Mouse (Mus musculus) embryonic stem cell, embryonic (primary cell): Measurements from ENCODE around the gene Plekha7.

ENCODE experiments used
- CTCF ChIA-PET, 4 experiments: fragments of 300-600 bp in 2 of 4; fragments of 350-600 bp in 2 of 4; sonication (Branson Sonifier 250); formaldehyde crosslinking; loops; one replicate each; lab custom pipeline; 2022; ENCODE audit warnings: inconsistent platforms in 2 of 4; lab: Charles Lee
- POLR2A ChIA-PET, 4 experiments: fragments of 300-600 bp in 2 of 4; fragments of 350-600 bp in 2 of 4; sonication (Branson Sonifier 250); formaldehyde crosslinking; loops; one replicate each; lab custom pipeline; 2022; ENCODE audit warnings: antibody characterized with exemption in 4 of 4, inconsistent platforms in 1 of 4; lab: Charles Lee

Gene Plekha7

DNA sequence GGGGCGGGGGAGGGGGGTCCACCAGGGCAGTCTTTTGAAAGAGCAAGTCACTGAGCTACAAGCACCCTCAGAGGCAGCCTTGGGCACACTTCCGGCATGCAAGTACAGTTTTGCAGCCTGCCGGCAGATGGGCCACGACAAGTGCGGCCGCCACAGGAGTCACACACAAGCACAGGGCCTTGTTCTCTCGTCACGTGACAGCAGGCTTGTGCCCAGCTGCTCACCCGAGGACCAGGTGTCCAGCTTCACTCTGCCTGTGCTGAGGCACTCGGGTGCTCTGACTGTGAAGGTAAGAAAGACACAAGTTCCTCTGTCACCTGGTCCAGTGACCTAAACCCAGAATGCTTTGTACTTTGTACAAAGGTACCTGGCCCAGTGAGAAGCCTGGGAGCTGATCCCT, 135.4 kb downstream of the Plekha7 start:
- POLR2A ChIA-PET: interaction anchor here in 3 of 4 experiments (0.5 to 2.4 kb wide), 25 partner anchors 9 to 1468 kb away, joined by 3 to 10 read pairs (median 4); no protein-coding TSS in a partner anchor
- CTCF ChIA-PET: interaction anchor here in 3 of 4 experiments (0.7 to 2.0 kb wide), 7 partner anchors 9 to 151 kb away, joined by 3 to 5 read pairs (median 3); no protein-coding TSS in a partner anchor

DNA sequence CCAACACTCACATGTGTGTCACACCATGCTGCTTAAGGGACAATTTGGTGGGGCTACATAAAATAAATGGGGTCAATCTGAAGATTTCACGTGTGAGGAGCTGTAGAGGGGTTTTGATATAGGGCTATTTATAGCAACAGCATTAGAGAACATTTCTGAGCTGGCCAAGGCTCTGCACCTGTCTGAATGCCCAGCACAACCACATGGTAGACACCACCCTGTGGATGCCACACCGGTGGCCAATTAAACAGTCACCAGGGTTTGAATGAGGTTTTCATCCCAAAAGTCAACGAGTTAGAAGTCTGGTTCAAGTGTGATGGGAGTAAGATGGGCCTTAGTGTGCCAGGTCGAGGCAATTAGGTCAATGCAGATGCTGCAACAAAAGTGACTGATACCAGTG, 138.8 kb downstream of the Plekha7 start:
- ChIA-PET CTCF (interaction anchor here in 2 of 4 experiments (0.7 to 1.0 kb wide), 2 partner anchors 8 to 156 kb away, joined by 3 to 4 read pairs; no protein-coding TSS in a partner anchor), POLR2A (interaction anchor here in 1 of 4 experiments (0.6 to 4.8 kb wide), 5 partner anchors 12 to 146 kb away, joined by 3 to 24 read pairs (median 6); no protein-coding TSS in a partner anchor)

DNA sequence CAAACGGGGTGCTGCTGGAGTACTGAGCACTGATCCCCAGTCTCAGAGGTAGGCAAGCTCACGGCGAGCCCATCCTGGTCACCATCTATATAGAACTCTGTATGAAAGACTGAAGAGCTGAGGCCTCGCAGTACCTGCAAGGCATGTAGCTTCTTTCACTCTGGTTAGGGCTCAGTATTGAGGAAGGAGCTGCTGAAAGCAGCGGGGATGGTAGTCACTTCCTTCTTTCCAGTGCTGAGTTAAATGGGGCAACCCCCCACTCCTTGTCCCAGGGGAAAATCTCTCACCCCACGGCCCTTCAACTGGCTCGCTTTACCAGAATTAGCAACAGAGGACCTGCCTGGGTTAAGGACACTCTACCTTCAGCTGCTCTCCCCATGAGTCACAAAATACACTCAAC, 140.0 kb downstream of the Plekha7 start:
- ChIA-PET POLR2A (interaction anchor here in 3 of 4 experiments (0.5 to 4.8 kb wide), 12 partner anchors 9 to 119 kb away, joined by 3 to 24 read pairs (median 4); no protein-coding TSS in a partner anchor), CTCF (interaction anchor here in 2 of 4 experiments (0.5 to 2.0 kb wide), 2 partner anchors 12 to 51 kb away, joined by 8 read pairs; no protein-coding TSS in a partner anchor)

DNA sequence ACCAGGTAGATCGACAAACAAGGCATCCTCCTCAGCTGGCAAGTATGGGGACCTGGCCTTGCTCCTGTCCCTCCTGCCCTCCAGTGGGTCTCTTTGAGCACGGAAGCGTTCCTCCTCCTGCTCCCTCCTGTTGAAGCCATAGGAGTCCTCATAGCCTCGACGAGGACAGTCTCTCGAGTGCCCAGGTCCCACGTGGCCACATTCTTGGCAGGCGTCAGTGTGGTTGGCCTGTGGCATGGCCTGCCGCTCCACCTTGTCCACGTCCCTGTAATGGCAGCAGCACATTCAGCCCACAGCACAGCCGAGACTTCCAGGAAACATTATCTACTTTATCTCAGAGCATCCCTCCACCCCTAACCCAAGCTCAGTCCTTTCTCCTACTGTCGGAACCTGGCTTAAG, 143.9 kb downstream of the Plekha7 start:
- ChIA-PET POLR2A (interaction anchor here in 3 of 4 experiments (0.9 to 2.2 kb wide), 8 partner anchors 9 to 161 kb away, joined by 3 to 10 read pairs (median 5); no protein-coding TSS in a partner anchor), CTCF (interaction anchor here in 2 of 4 experiments (0.6 to 2.7 kb wide), 7 partner anchors 8 to 191 kb away, joined by 3 to 11 read pairs (median 4); no protein-coding TSS in a partner anchor)

DNA sequence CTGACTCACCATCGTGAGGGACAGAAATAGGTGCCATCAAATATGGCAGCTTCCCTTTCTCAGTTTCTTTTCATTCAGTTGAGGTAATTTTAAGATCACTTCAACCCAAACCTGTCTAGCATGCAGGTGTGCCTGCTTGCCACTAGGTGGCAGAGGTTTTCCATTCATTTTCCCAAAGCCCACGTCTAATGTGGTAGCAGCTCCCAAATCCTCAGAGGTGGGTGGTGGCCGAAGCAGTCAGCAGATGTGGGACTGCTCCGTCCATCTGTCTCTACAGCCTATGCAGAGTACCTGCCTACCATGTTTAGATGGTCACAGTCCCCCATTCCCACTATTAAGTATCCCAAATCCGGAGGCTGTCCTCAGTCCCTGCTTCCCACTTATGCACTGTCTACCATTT, 146.6 kb downstream of the Plekha7 start:
- CTCF ChIA-PET: interaction anchor here (0.6 to 1.4 kb wide), 19 partner anchors 8 to 481 kb away, joined by 3 to 15 read pairs (median 3); no protein-coding TSS in a partner anchor
- POLR2A ChIA-PET: interaction anchor here in 3 of 4 experiments (0.6 to 1.2 kb wide), 7 partner anchors 26 to 172 kb away, joined by 3 to 5 read pairs (median 3); no protein-coding TSS in a partner anchor

DNA sequence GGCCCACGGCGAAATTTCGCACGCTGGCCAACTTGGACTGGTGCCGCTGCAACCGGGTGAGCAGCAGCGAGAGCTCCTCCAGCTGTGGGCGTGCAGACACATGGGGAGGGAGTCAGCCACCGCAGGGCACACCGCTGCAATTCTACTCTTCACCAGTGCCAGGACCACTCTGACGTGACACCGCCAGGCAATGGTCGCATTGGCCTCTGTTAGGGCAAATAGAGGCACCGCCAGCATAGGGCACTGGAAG, 151.4 kb downstream of the Plekha7 start:
- CTCF ChIA-PET: interaction anchor here (0.5 to 2.7 kb wide), 42 partner anchors 8 to 1227 kb away, joined by 3 to 14 read pairs (median 4); partner anchors contain the start of gene Plekha7 (in 1 of the 4)
- POLR2A ChIA-PET: interaction anchor here in 3 of 4 experiments (0.6 to 3.9 kb wide), 19 partner anchors 9 to 153 kb away, joined by 3 to 24 read pairs (median 4); partner anchors contain the start of gene Plekha7 (in 1 of the 3)

DNA sequence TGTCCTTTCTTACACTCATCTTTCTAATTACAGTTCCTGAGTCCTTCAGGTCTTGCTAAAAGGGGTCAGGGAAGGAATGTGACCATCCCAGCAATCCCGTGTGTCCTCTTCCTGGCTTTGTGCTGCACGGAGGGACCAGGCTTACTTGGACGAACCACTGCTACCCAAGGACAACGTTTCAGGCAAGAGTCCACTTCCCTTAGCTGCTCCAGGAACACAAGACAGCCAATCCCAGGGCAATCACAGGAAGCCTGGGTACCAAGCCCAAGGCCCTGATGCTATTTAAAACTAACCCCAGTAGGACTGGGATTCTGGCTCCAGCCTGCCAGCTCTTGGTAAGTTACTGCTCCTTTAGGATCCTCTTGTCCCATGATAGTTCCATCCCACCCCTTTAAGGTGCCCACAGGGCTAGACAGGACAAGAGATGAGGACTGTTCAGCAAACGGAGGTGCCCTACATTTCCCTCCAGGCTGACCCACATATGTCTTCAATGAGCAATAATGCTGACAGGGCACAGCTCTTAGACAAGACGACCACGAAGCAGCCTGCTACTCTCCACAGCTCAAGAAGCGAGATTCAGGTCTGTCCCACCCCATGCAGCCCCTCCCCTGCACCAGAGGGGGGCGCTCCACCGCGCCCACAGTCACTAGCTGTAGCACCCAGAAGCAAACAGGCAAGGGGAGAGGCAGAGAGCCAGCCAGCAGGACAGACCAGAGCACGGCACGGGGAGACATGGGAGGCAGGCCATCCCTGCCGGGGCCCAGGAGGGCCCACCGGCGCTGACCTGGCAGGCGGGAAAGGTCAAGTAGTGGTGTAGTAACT, 151.9 kb downstream of the Plekha7 start:
- CTCF ChIA-PET: interaction anchor here (0.5 to 2.7 kb wide), 54 partner anchors 8 to 1227 kb away, joined by 3 to 14 read pairs (median 4); partner anchors contain the start of gene Plekha7 (in 2 of the 4)
- POLR2A ChIA-PET: interaction anchor here in 3 of 4 experiments (0.6 to 3.9 kb wide), 23 partner anchors 8 to 1186 kb away, joined by 3 to 24 read pairs (median 4); no protein-coding TSS in a partner anchor

DNA sequence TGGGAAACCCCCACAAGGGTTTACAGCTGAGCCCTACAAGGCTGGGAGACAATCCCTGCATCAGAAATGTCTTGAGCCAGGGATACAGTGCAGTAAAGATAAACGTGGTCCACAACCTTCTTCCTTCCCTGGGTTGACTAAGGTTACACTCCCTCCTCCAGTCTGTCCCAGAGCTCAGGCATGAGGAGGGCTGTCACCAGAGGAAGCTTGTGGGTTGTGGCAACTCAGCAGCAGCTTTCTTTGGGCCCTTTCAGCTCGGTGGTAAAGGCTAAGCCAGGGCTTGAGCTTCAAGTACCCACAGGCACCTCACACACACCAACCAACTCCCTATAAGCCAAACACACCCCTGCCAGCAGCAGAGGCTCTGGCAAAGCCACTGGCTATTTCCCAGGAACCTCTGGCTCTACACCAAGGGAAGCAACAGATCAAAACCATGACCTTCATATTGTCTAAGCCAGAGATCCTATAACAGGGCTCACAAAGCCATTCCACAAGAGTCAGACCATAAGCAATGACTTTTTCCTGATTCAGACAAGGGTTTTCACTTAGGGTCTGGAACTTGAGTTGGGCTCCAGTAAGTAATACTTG, 154.3 kb downstream of the Plekha7 start:
- ChIA-PET POLR2A (interaction anchor here in 2 of 4 experiments (0.7 to 1.4 kb wide), 4 partner anchors 11 to 20 kb away, joined by 3 to 5 read pairs (median 4); no protein-coding TSS in a partner anchor), CTCF (interaction anchor here in 2 of 4 experiments (0.6 to 1.6 kb wide), 3 partner anchors 10 to 45 kb away, joined by 3 to 6 read pairs (median 5); no protein-coding TSS in a partner anchor)

DNA sequence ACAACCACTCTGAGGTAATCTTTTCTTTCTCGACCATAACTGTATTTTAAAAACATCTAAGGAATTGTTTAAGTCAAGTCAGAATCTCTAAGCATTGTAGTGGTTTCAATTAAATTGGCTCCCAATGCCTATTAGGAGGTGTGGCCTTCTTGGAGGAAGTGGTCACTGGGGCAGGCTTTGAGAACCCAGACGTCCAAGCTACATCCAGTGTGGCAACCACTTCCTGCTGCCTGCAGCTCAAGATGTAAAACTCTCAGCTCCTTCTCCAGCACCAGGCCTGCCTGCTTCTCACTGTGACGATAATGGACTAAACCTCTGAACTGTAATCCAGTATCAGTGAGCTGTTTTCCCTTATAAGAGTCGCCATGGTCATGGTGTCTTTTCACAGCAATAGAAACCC, 158.6 kb downstream of the Plekha7 start:
- POLR2A ChIA-PET: interaction anchor here in 2 of 4 experiments (0.7 to 1.5 kb wide), 3 partner anchors 25 to 65 kb away, joined by 3 read pairs; partner anchors contain the start of gene Gm4353 (in 1 of the 2)
- CTCF ChIA-PET: no interaction called here

DNA sequence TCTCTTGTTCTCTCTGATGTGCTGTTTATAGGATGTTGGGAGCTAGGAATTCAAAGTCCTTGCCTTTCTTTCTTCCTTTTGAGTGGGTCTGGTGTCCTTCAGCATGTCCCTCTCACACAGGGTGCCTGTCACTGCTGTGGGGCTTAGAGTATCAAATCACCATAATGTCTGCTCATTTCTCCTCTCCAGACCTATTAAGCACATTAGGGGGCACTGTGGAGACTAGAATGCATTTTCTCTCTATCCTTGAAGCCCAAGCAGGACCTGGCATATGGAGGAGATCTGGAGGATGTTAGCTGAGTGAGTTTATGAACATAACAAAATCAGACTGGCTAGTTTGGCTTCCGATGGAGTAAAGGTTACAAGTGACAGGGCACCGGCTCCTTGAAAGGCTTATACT, 161.1 kb downstream of the Plekha7 start:
- POLR2A ChIA-PET: interaction anchor here in 2 of 4 experiments (1.2 to 1.8 kb wide), 5 partner anchors 10 to 184 kb away, joined by 3 to 5 read pairs (median 3); no protein-coding TSS in a partner anchor
- CTCF ChIA-PET: interaction anchor here in 3 of 4 experiments (0.6 to 2.9 kb wide), 3 partner anchors 9 to 62 kb away, joined by 3 to 14 read pairs (median 11); no protein-coding TSS in a partner anchor

DNA sequence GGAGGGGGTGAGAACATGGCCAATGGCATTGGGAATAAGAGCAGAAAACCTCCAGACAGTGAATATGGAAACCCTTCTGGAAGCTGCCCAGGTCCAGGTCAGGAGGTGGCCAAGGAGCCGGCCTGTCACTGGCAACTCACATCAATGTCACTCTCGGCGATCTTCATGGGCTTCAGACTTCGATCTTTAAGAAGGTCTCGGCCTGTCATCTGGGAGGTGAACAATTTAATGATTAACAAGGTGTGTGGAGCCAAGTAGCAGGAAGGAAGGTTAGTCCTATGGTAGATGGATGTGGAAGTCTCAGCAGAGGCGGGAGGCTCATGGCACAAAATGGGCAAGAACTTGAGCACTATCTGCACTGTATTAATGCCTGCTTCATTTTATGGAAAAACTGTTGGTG, 163.1 kb downstream of the Plekha7 start:
- CTCF ChIA-PET: no interaction called here
- POLR2A ChIA-PET: interaction anchor here in 1 of 4 experiments (0.6 to 2.4 kb wide), 3 partner anchors 10 to 17 kb away, joined by 3 to 15 read pairs (median 11); no protein-coding TSS in a partner anchor

DNA sequence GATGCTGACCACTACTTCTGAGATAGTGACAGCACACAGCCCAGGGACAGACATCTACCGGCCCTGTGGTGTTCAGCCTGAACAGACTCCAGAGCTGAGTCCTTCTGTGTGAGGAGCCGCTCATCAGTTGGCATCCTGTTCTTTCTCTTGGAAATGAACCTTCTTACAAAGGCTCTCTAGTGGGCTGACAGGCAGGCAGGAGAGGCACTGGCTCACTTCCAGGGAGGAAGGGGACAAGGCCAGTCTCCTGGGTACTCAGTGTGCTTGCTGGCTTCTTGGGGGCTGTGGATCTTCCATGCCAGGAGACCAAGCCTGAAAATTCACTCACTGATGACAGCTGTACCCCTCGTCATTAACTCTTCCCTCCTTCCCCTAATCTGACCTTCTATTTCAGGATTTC, 170.5 kb downstream of the Plekha7 start:
- ChIA-PET POLR2A (interaction anchor here in 2 of 4 experiments (0.6 to 1.3 kb wide), 7 partner anchors 13 to 1861 kb away, joined by 3 to 5 read pairs (median 4); partner anchors contain the start of gene Pik3c2a (in 1 of the 2)), CTCF (interaction anchor here (0.6 to 1.7 kb wide), 4 partner anchors 16 to 447 kb away, joined by 3 to 6 read pairs (median 4); no protein-coding TSS in a partner anchor)

DNA sequence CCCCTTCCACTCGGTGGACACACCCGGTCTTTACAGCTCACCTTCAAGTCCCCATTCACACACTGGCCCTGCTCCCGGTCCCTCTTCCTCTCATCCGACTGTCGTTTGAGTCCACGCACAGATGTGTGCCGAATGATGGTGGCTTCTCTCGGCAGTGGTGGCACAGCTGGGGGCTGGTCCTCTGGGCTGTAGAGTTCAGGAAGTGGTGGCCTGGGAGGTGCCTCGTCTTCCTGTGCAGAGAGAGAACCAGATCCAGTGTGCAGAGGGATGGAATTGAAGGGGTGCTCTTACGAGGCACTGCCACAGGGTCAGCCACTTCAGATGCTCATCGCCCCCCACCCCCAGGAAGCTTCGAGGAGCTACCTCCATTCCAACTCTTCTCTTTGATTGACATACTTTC, 171.0 kb downstream of the Plekha7 start:
- CTCF ChIA-PET: interaction anchor here (0.6 to 1.7 kb wide), 5 partner anchors 17 to 446 kb away, joined by 3 to 6 read pairs (median 4); no protein-coding TSS in a partner anchor
- POLR2A ChIA-PET: interaction anchor here in 2 of 4 experiments (0.5 to 1.3 kb wide), 5 partner anchors 19 to 1861 kb away, joined by 3 to 5 read pairs (median 3); no protein-coding TSS in a partner anchor

DNA sequence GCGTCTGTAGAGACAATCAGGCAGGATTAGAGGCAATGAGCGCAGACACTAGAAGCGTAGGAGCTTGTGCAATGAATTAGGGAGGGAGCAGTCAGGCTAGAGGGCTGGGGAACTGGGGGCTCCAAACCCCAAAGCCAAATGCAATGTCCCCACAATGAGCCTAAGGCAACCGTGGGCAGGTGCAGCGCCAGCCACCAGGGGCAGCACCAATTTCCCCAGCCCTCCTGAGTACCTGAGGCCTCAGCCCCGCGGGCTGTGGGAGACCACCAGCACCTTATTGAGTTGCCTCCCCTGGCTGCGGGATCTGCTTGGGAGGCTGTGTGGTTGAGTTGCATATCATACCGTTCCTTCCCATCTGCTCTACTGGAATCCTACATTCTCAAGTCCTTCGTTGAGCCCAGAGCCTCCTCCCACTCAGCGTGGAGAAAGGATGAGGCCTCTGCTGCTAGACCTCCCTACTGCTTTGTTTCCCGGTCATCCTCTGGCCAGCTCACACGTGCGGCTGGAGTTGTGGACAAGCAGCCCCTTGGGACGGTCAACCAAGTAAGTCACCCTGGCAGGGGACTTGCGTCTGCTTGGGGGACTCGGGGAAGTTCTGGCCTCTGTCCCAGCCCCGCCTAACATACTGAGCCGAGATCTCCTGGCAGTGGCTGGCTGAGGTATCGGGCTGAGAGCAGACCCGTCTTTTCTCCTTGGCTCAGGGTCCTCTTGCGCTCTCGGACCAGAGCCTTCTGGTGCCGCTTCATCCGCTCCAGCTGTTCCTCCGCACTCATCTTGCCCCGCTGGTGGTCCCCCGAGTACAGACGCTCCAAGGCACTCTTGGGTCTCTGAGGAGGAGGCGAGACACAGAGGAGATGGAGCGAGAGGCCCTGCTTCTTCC, 173.5 kb downstream of the Plekha7 start:
- ChIA-PET CTCF (interaction anchor here in 3 of 4 experiments (0.6 to 3.0 kb wide), 6 partner anchors 21 to 474 kb away, joined by 3 to 10 read pairs (median 3); partner anchors contain the start of gene Plekha7 (in 1 of the 3)), POLR2A (interaction anchor here in 2 of 4 experiments (0.7 to 2.1 kb wide), 9 partner anchors 7 to 194 kb away, joined by 3 to 11 read pairs (median 3); no protein-coding TSS in a partner anchor)

DNA sequence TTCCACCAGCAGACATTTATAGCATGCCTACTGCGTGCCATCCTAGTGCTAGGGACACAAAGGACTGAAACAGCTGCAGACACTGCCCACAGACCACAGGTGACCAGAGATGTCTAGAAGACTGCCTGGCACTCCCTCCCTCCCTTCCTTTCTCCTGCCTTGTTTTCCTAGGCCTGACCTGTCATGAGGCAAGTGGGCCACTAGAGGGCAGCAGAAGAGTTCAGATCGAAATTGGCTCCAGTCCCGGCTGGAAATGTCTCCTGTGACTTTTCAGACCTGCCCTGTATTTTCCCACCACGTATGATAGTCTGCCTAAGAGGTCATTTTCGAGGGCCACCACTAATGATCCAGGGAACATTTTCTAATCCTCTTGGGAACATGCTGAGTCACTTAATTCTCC, 176.1 kb downstream of the Plekha7 start:
- ChIA-PET POLR2A (interaction anchor here in 2 of 4 experiments (0.6 to 1.4 kb wide), 2 partner anchors 14 to 39 kb away, joined by 3 read pairs; no protein-coding TSS in a partner anchor), CTCF (interaction anchor here in 3 of 4 experiments (0.6 to 3.0 kb wide), 4 partner anchors 15 to 476 kb away, joined by 3 to 10 read pairs (median 6); no protein-coding TSS in a partner anchor)

DNA sequence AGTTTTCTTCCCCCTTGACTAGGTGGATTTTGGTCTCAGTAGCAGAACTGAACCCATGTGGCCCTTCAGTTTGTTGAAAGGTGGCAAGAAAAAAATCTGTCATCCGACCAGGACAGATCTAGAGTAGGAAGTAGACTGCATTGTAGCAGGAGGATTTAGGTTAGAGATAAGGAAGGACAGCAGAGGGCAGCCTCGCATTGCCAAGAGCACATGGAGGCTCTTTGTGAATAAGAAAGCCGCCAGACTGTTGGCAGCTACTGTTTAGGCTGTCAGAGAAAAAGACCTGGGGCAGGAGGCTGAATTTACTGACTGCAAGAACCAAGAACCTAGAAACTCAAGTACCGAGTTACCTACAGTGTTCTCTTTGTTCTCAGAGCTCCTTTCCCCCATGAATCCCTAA, 176.8 kb downstream of the Plekha7 start:
- ChIA-PET CTCF (interaction anchor here in 2 of 4 experiments (0.6 to 1.3 kb wide), 4 partner anchors 26 to 477 kb away, joined by 3 to 9 read pairs (median 6); no protein-coding TSS in a partner anchor), POLR2A (interaction anchor here in 1 of 4 experiments (0.6 to 1.2 kb wide), 5 partner anchors 11 to 116 kb away, joined by 3 to 5 read pairs (median 4); no protein-coding TSS in a partner anchor)
